ENCODE assay signal across 24 mouse cellular contexts in genomic region chr4:106500066-106500465, GRCm38 (mm10). TPM values are rescaled to one million over a fixed set of nuclear protein-coding genes. Genes with fewer than 3 reads are reported as not detected.
A peak's percentile ranks its signal among the peaks of the same experiment; 100 is the strongest.
DNase-seq lines count a peak whose midpoint lies in the region; ATAC-seq lines count a peak whose summit lies in the region.
"Had no signal": no experiment of that assay in that cellular context is flagged by ENCODE, and none has a peak within 500 bp of the region (broad histone marks: within the 10 kb centered on the region; RNA-seq: fewer than 3 reads in every experiment).

No protein-coding gene starts in this region.

- no peak for ATAC-seq in hindbrain, embryonic 16.5 days
- ATAC-seq: hindbrain, postnatal 0 days; intestine, postnatal 0 days had no signal

- H3K9ac ChIP-seq in hindbrain, embryonic 16.5 days (ENCODE audit: low read depth, low read length): no peak overlapping the region
- H3K9ac ChIP-seq: embryonic facial prominence, embryonic 15.5 days; heart, embryonic 15.5 days; liver, embryonic 14.5 days; lung, embryonic 15.5 days had no signal

- no peak overlapping the region for H3K27ac ChIP-seq in hindbrain, embryonic 16.5 days (ENCODE audit: low read depth, low read length)
- H3K27ac ChIP-seq: embryonic facial prominence, embryonic 15.5 days; heart, adult 2 months; heart, embryonic 15.5 days; hindbrain, postnatal 0 days; liver, embryonic 14.5 days; lung, embryonic 15.5 days; stomach, postnatal 0 days had no signal

- intact Hi-C loops in left cerebral cortex, postnatal 4 days (cut with DNase I): no loop called here
- intact Hi-C loops in left cerebral cortex, postnatal 14 days (cut with DNase I): no loop called here

- peaks cover 7% of the 10 kb centered on the region for H3K4me1 ChIP-seq in hindbrain, embryonic 16.5 days (ENCODE audit: control insufficient read depth, insufficient read depth, low read depth, low read length)
- H3K4me1 ChIP-seq: heart, embryonic 15.5 days; lung, embryonic 15.5 days had no signal

- DNase-seq in left cerebral cortex, adult 11 months (ENCODE audit: low spot score): peak; percentile 23
- DNase-seq in left cerebral cortex, postnatal 4 days: no peak
- DNase-seq in layer of hippocampus, adult 8-10 months (ENCODE audit: low spot score in 2 of 2): peak; percentile 34 to 47
- peak; percentile 45 to 74 for DNase-seq in left cerebral cortex, postnatal 14 days (ENCODE audit: low spot score in 2 of 2)
- peak; percentile 52 to 69 for DNase-seq in right cerebral cortex, postnatal 36 days (ENCODE audit: low spot score in 2 of 2)
- no peak for DNase-seq in embryo, embryonic 9.5 days (ENCODE audit: extremely low spot score)
- DNase-seq: embryo, embryonic 11 days; gastrocnemius, postnatal 25 days; heart, adult 2 months; thymus, postnatal 14 days had no signal

- no peaks in the 10 kb centered on the region for H3K9me3 ChIP-seq in hindbrain, embryonic 16.5 days (ENCODE audit: control insufficient read depth, low read length)
- H3K9me3 ChIP-seq: embryonic facial prominence, embryonic 15.5 days; heart, embryonic 15.5 days; lung, embryonic 15.5 days had no signal

- no peaks in the 10 kb centered on the region for H3K36me3 ChIP-seq in hindbrain, embryonic 16.5 days (ENCODE audit: control insufficient read depth, insufficient read depth, low read length)
- H3K36me3 ChIP-seq: embryonic facial prominence, embryonic 15.5 days; heart, embryonic 15.5 days; lung, embryonic 15.5 days had no signal

- H3K27me3 ChIP-seq in hindbrain, embryonic 16.5 days (replicated peaks; ENCODE audit: control insufficient read depth, insufficient read depth, low read length): no peaks in the 10 kb centered on the region
- H3K27me3 ChIP-seq: embryonic facial prominence, embryonic 15.5 days; lung, embryonic 15.5 days had no signal

- 74% methylated on average over 10 of the region's 10 CpGs for WGBS in hindbrain, embryonic 16.5 days

- no peak overlapping the region for H3K4me2 ChIP-seq in hindbrain, embryonic 16.5 days (ENCODE audit: low read length)
- H3K4me2 ChIP-seq: embryonic facial prominence, embryonic 15.5 days; heart, embryonic 15.5 days; lung, embryonic 15.5 days had no signal

- no peak overlapping the region for H3K4me3 ChIP-seq in hindbrain, embryonic 16.5 days (ENCODE audit: low read length)
- H3K4me3 ChIP-seq: embryonic facial prominence, embryonic 15.5 days; heart, adult 2 months; heart, embryonic 15.5 days; lung, embryonic 15.5 days had no signal

RNA-seq across cellular contexts. Expression of gene Bsnd, which starts 8.0 kb away (rescaled TPM):
- total RNA-seq in left cerebral cortex, postnatal 4 days (2021): not detected
- total RNA-seq in layer of hippocampus, adult 8-10 months (2022): not detected
- not detected for total RNA-seq in left cerebral cortex, postnatal 14 days (2021)
- polyA plus RNA-seq in hindbrain, embryonic 16.5 days (2015; fragmentation: Nextera tagmentation; extraction: Ambion mirVana): not detected in 2 replicates
- total RNA-seq: adrenal gland, adult 18-20 months; gastrocnemius, postnatal 25 days; heart, adult 2 months; hematopoietic stem cell, adult 5-6 weeks; hindbrain, postnatal 0 days; left cerebral cortex, adult 8-10 months had no signal
- polyA plus RNA-seq: C2C12; heart, adult 2 months; heart, embryonic 15.5 days; hindbrain, postnatal 0 days; intestine, postnatal 0 days; limb, embryonic 14.5 days; liver, embryonic 14.5 days; lung, embryonic 15.5 days; neural tube, embryonic 11.5 days had no signal

RNA-seq across cellular contexts. Expression of gene Pcsk9, which starts 35.9 kb away (rescaled TPM):
- total RNA-seq in left cerebral cortex, postnatal 4 days (2021): 1 to 10 TPM; 4.4 to 5.3 TPM
- under 1 TPM in 3 of 4 experiments, not detected in 1; 0.11 to 0.16 (median 0.13) TPM for total RNA-seq in layer of hippocampus, adult 8-10 months (2022)
- total RNA-seq in left cerebral cortex, postnatal 14 days (2021): 1 to 10 TPM; 2.7 to 2.8 TPM
- 11.2 and 11.4 TPM in 2 replicates for polyA plus RNA-seq in hindbrain, embryonic 16.5 days (2015; fragmentation: Nextera tagmentation; extraction: Ambion mirVana)
- total RNA-seq: adrenal gland, adult 18-20 months; heart, adult 2 months had no signal

Comparison
In these comparisons a context has a peak if more than half of its experiments do, and no peak if none do; other contexts are left out.
1. DNase-seq: peak in left cerebral cortex, adult 11 months (single experiment), layer of hippocampus, adult 8-10 months (2 of 2), left cerebral cortex, postnatal 14 days (2 of 2) and right cerebral cortex, postnatal 36 days (2 of 2); none in left cerebral cortex, postnatal 4 days (single experiment) and embryo, embryonic 9.5 days (single experiment).